Mouse (Mus musculus): ENCODE measurements around the gene Lsamp. TPM values are rescaled to one million over a fixed set of nuclear protein-coding genes. Genes with fewer than 3 reads are reported as not detected.

The Lsamp gene
- total RNA-seq, 1 experiment, result not detected

- TF ChIP-seq HCFC1 (IDR thresholded peaks at IDR 0.05; ENCODE audit: borderline replicate concordance, insufficient read depth, low read length) (no peak), ZC3H11A (IDR thresholded peaks at IDR 0.05; ENCODE audit: borderline replicate concordance, low read depth, low read length) (no peak), CHD2 (IDR thresholded peaks at IDR 0.05; ENCODE audit: low read depth, low read length) (no peak), ZNF384 (IDR thresholded peaks at IDR 0.05; ENCODE audit: low read depth, low read length) (no peak), MAFK (IDR thresholded peaks at IDR 0.05; ENCODE audit: insufficient read depth, low read depth, low read length) (no peak)
- Histone ChIP-seq H3K36me3 (ENCODE audit: control insufficient read depth, insufficient read depth, low read length, poor library complexity, severe bottlenecking) (no peaks in the 10 kb centered on the region), H3K9me3 (ENCODE audit: control insufficient read depth, insufficient read depth, low read depth, low read length) (no peaks in the 10 kb centered on the region), H3K4me1 (ENCODE audit: control insufficient read depth in 2 of 2, insufficient read depth in 2 of 2, low read length in 2 of 2, poor library complexity in 1 of 2) (no peaks in the 10 kb centered on the region), H3K27ac (ENCODE audit: insufficient read depth, low read depth, low read length, poor library complexity, severe bottlenecking) (no peak overlapping the region), H3K9ac (ENCODE audit: insufficient read depth, low read depth, low read length, poor library complexity, severe bottlenecking) (no peak overlapping the region), H3K4me3 (ENCODE audit: insufficient read depth in 1 of 2, low read depth in 1 of 2, low read length in 2 of 2, poor library complexity in 1 of 2, severe bottlenecking in 1 of 2) (no peak overlapping the region)
- in situ Hi-C loops (cut with MboI; ENCODE audit: low sequenced_read_pairs in 2 of 2, unreplicated experiment in 2 of 2), result no loop called here
- DNase-seq (ENCODE audit: low read depth, low spot score), result no peak
Measured at GRCm38 (mm10) chr16:40434280-40434679, 450.1 kb downstream of the Lsamp start.

DNA sequence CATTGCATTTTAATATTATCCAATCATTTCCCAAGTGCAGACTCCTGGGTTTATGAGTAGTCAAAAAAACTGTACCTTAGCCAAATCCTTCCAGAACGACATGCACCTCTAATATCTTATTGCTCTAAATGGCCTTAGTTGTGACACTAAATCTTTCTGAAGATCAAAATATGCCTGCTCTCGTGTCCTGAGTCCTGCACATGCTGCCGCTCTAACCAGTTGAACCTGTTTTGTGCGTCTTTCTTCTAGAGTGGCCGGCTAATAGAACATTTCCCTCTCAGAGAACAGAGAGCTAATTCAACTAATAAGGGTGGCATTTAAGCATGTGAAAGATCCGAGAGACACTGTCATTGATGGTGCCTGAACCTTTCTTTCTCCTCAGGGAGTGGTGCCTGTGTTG, 452.3 kb downstream of the Lsamp start:
- DNase-seq (ENCODE audit: low read depth, low spot score), result no peak
- no peak for TF ChIP-seq ZNF384 (IDR thresholded peaks at IDR 0.05; ENCODE audit: low read depth, low read length)
- TF ChIP-seq HCFC1 (IDR thresholded peaks at IDR 0.05; ENCODE audit: borderline replicate concordance, insufficient read depth, low read length), result no peak
- TF ChIP-seq MAFK (IDR thresholded peaks at IDR 0.05; ENCODE audit: insufficient read depth, low read depth, low read length), result no peak
- TF ChIP-seq ZC3H11A (IDR thresholded peaks at IDR 0.05; ENCODE audit: borderline replicate concordance, low read depth, low read length), result no peak
- TF ChIP-seq CHD2 (IDR thresholded peaks at IDR 0.05; ENCODE audit: low read depth, low read length), result no peak
- no peak overlapping the region for H3K4me3 ChIP-seq (ENCODE audit: insufficient read depth in 1 of 2, low read depth in 1 of 2, low read length in 2 of 2, poor library complexity in 1 of 2, severe bottlenecking in 1 of 2)
- no peak overlapping the region for H3K9ac ChIP-seq (ENCODE audit: insufficient read depth, low read depth, low read length, poor library complexity, severe bottlenecking)
- no peaks in the 10 kb centered on the region for H3K9me3 ChIP-seq (ENCODE audit: control insufficient read depth, insufficient read depth, low read depth, low read length)
- no peaks in the 10 kb centered on the region for H3K36me3 ChIP-seq (ENCODE audit: control insufficient read depth, insufficient read depth, low read length, poor library complexity, severe bottlenecking)
- H3K27ac ChIP-seq (ENCODE audit: insufficient read depth, low read depth, low read length, poor library complexity, severe bottlenecking), result no peak overlapping the region
- in situ Hi-C loops (cut with MboI; ENCODE audit: low sequenced_read_pairs in 2 of 2, unreplicated experiment in 2 of 2), result no loop called here
- no peaks in the 10 kb centered on the region for H3K4me1 ChIP-seq (ENCODE audit: control insufficient read depth in 2 of 2, insufficient read depth in 2 of 2, low read length in 2 of 2, poor library complexity in 1 of 2)

DNA sequence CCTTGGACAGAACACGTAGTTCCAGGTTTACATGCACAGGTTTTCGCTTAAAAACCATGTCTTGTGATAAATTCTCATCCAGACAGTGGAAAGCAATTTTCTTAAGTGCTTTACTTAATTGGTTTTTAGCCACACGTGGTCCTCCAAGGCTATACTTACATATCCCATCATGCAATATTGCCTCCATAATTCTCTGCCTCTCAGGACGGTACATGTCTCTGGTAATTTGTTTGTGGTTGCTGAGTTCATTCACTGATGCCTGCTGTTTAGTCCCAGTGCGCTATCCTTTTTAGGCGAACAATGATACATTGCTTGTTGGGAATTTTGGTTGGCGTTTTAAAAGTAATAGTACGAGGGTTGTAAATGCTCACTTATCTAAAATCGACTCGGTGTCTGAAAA, 453.7 kb downstream of the Lsamp start:
- no peak for DNase-seq (ENCODE audit: low read depth, low spot score)
- Histone ChIP-seq H3K9ac (ENCODE audit: insufficient read depth, low read depth, low read length, poor library complexity, severe bottlenecking) (no peak overlapping the region), H3K9me3 (ENCODE audit: control insufficient read depth, insufficient read depth, low read depth, low read length) (no peaks in the 10 kb centered on the region), H3K4me1 (ENCODE audit: control insufficient read depth in 2 of 2, insufficient read depth in 2 of 2, low read length in 2 of 2, poor library complexity in 1 of 2) (no peaks in the 10 kb centered on the region), H3K36me3 (ENCODE audit: control insufficient read depth, insufficient read depth, low read length, poor library complexity, severe bottlenecking) (no peaks in the 10 kb centered on the region), H3K4me3 (ENCODE audit: insufficient read depth in 1 of 2, low read depth in 1 of 2, low read length in 2 of 2, poor library complexity in 1 of 2, severe bottlenecking in 1 of 2) (no peak overlapping the region), H3K27ac (ENCODE audit: insufficient read depth, low read depth, low read length, poor library complexity, severe bottlenecking) (no peak overlapping the region)
- in situ Hi-C loops (cut with MboI; ENCODE audit: low sequenced_read_pairs in 2 of 2, unreplicated experiment in 2 of 2), result no loop called here
- TF ChIP-seq ZC3H11A (IDR thresholded peaks at IDR 0.05; ENCODE audit: borderline replicate concordance, low read depth, low read length) (no peak), MAFK (IDR thresholded peaks at IDR 0.05; ENCODE audit: insufficient read depth, low read depth, low read length) (no peak), HCFC1 (IDR thresholded peaks at IDR 0.05; ENCODE audit: borderline replicate concordance, insufficient read depth, low read length) (no peak), ZNF384 (IDR thresholded peaks at IDR 0.05; ENCODE audit: low read depth, low read length) (no peak), CHD2 (IDR thresholded peaks at IDR 0.05; ENCODE audit: low read depth, low read length) (no peak)

- H3K27ac ChIP-seq (ENCODE audit: insufficient read depth, low read depth, low read length, poor library complexity, severe bottlenecking), result no peak overlapping the region
- no peaks in the 10 kb centered on the region for H3K4me1 ChIP-seq (ENCODE audit: control insufficient read depth in 2 of 2, insufficient read depth in 2 of 2, low read length in 2 of 2, poor library complexity in 1 of 2)
- TF ChIP-seq HCFC1 (IDR thresholded peaks at IDR 0.05; ENCODE audit: borderline replicate concordance, insufficient read depth, low read length), result no peak
- no peak for TF ChIP-seq ZNF384 (IDR thresholded peaks at IDR 0.05; ENCODE audit: low read depth, low read length)
- TF ChIP-seq CHD2 (IDR thresholded peaks at IDR 0.05; ENCODE audit: low read depth, low read length), result no peak
- TF ChIP-seq ZC3H11A (IDR thresholded peaks at IDR 0.05; ENCODE audit: borderline replicate concordance, low read depth, low read length), result no peak
- TF ChIP-seq MAFK (IDR thresholded peaks at IDR 0.05; ENCODE audit: insufficient read depth, low read depth, low read length), result no peak
- no peak for DNase-seq (ENCODE audit: low read depth, low spot score)
- H3K9me3 ChIP-seq (ENCODE audit: control insufficient read depth, insufficient read depth, low read depth, low read length), result no peaks in the 10 kb centered on the region
- no peak overlapping the region for H3K9ac ChIP-seq (ENCODE audit: insufficient read depth, low read depth, low read length, poor library complexity, severe bottlenecking)
- H3K4me3 ChIP-seq (ENCODE audit: insufficient read depth in 1 of 2, low read depth in 1 of 2, low read length in 2 of 2, poor library complexity in 1 of 2, severe bottlenecking in 1 of 2), result no peak overlapping the region
- in situ Hi-C loops (cut with MboI; ENCODE audit: low sequenced_read_pairs in 2 of 2, unreplicated experiment in 2 of 2), result no loop called here
- no peaks in the 10 kb centered on the region for H3K36me3 ChIP-seq (ENCODE audit: control insufficient read depth, insufficient read depth, low read length, poor library complexity, severe bottlenecking)
Measured at GRCm38 (mm10) chr16:40438876-40439275, 454.7 kb downstream of the Lsamp start.

- Histone ChIP-seq H3K4me1 (ENCODE audit: control insufficient read depth in 2 of 2, insufficient read depth in 2 of 2, low read length in 2 of 2, poor library complexity in 1 of 2) (no peaks in the 10 kb centered on the region), H3K4me3 (ENCODE audit: insufficient read depth in 1 of 2, low read depth in 1 of 2, low read length in 2 of 2, poor library complexity in 1 of 2, severe bottlenecking in 1 of 2) (no peak overlapping the region), H3K27ac (ENCODE audit: insufficient read depth, low read depth, low read length, poor library complexity, severe bottlenecking) (no peak overlapping the region), H3K36me3 (ENCODE audit: control insufficient read depth, insufficient read depth, low read length, poor library complexity, severe bottlenecking) (no peaks in the 10 kb centered on the region), H3K9ac (ENCODE audit: insufficient read depth, low read depth, low read length, poor library complexity, severe bottlenecking) (no peak overlapping the region), H3K9me3 (ENCODE audit: control insufficient read depth, insufficient read depth, low read depth, low read length) (no peaks in the 10 kb centered on the region)
- in situ Hi-C loops (cut with MboI; ENCODE audit: low sequenced_read_pairs in 2 of 2, unreplicated experiment in 2 of 2), result no loop called here
- TF ChIP-seq ZNF384 (IDR thresholded peaks at IDR 0.05; ENCODE audit: low read depth, low read length) (no peak), MAFK (IDR thresholded peaks at IDR 0.05; ENCODE audit: insufficient read depth, low read depth, low read length) (no peak), CHD2 (IDR thresholded peaks at IDR 0.05; ENCODE audit: low read depth, low read length) (no peak), ZC3H11A (IDR thresholded peaks at IDR 0.05; ENCODE audit: borderline replicate concordance, low read depth, low read length) (no peak), HCFC1 (IDR thresholded peaks at IDR 0.05; ENCODE audit: borderline replicate concordance, insufficient read depth, low read length) (no peak)
- no peak for DNase-seq (ENCODE audit: low read depth, low spot score)
Measured at GRCm38 (mm10) chr16:40446587-40446986, 462.4 kb downstream of the Lsamp start.
